Mouse (Mus musculus): ENCODE measurements at regions not wholly inside any gene's neighbourhood (a gene's known extent, or its start where the extent isn't known, plus 50 kb on each side); places are given as distances from the start of the nearest gene placed in this dataset.

DNA sequence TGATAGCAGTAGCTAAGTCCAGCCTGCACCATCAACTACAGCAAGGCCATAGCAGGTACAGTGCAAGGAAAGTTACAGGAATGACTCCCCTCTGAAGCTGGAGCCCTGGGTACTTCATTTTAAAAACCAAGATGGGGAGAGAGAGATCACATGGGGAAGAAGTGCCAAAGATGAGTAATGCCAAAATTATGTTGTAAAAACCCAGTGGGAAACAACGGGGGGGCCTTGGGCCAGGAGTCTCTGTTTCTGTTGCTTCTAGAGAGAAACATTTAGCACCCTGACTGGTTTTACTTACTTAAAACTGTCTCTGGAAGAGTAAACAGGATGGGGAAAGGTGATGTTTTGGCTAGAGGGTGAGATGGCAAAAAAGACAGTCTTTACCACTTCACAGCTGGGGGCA, 392.6 kb downstream of the Nedd1 start:
- TF ChIP-seq POLR2A (IDR thresholded peaks at IDR 0.05; ENCODE audit: insufficient read length, low read depth) (no peak), CEBPB (IDR thresholded peaks at IDR 0.05; ENCODE audit: insufficient read depth, poor library complexity, severe bottlenecking) (no peak), E2F4 (IDR thresholded peaks at IDR 0.05; ENCODE audit: insufficient read depth) (no peak), TCF12 (IDR thresholded peaks at IDR 0.05; ENCODE audit: insufficient read depth, poor library complexity, severe bottlenecking) (no peak), MAX (IDR thresholded peaks at IDR 0.05; ENCODE audit: low read depth) (no peak), USF1 (IDR thresholded peaks at IDR 0.05; ENCODE audit: low read depth) (no peak), MYOD1 (IDR thresholded peaks at IDR 0.05; ENCODE audit: control insufficient read depth in 1 of 3, insufficient read length in 2 of 3, low read depth in 2 of 3) (no peak), POLR2AphosphoS2 (IDR thresholded peaks at IDR 0.05; ENCODE audit: insufficient read length, low read depth) (no peak), TCF3 (IDR thresholded peaks at IDR 0.05; ENCODE audit: insufficient read length, low read depth) (no peak), SRF (IDR thresholded peaks at IDR 0.05; ENCODE audit: control insufficient read depth, insufficient read length, low read depth) (no peak), REST (IDR thresholded peaks at IDR 0.05; ENCODE audit: insufficient read depth, insufficient read length) (no peak)

Data from myocyte (in vitro differentiated cells).